Mouse (Mus musculus) kidney, adult 9 months (tissue): ENCODE measurements around the gene Ptbp1.

Experiments used
- DNase-seq: peaks from one replicate; pipeline ENCODE4 v3.0.0; 2022

The Ptbp1 gene

DNA sequence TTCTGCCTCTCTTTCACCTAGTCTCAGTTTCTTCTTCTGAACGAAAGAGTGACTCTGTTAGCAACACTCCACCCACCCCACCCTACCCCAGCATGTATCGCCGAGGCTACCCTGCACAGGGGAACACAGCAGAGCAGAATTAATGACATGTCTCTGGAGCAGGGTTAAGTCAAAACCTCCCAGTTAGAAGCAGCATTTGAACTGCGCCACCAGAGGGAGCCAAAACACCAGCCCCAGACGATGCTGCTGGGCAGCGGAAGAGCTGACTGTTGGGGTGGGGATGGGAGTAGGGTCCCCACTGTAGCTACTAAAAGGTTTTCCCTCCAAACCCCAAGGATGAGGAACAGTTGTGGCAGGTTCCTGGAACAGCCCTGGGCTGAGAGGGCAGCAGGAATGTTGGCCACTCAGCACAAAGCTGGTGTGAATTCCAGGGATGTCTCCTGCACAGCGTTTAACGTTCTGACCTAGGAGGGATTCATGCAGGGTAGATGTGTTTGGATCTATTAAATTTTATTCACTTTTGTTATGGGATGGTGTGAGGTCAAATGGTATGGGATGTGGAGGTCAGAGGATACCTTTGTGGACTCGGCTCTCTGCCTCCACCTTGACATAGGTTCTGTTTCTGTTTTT lies 19.3 kb upstream of the Ptbp1 start:
- peak; percentile 73 for DNase-seq

- no peak for DNase-seq
These were observed 17.3 kb upstream of the Ptbp1 start for GRCm38 (mm10) chr10:79836918-79837317.

DNA sequence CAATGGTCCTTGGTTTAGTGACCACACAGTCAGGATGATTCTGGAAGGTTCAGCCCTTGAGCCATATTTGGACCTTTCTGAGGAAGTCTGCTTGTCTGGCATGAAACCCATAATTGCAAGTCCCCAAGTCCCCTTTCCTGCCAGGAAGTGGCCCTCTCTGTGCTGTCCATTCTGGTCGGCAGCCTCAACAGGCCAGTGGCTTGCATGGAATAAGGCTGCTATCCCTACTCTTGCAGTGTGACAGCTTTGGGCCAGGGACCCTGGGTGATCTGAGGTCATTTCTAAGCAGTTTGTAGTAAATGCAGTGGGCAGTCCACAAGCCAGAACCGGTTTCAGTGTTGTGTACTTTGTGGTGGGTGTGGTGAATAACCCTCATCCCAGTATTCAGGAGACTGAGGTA lies 16.1 kb upstream of the Ptbp1 start:
- DNase-seq: peak; percentile 34

GRCm38 (mm10) chr10:79840091-79840490 lies 14.1 kb upstream of the Ptbp1 start:
- DNase-seq: no peak

- DNase-seq: peak; percentile 81
These were observed 13.3 kb upstream of the Ptbp1 start for GRCm38 (mm10) chr10:79840644-79841551.

- DNase-seq: no peak
These were observed 11.9 kb upstream of the Ptbp1 start for GRCm38 (mm10) chr10:79842322-79842721.

- no peak for DNase-seq
These were observed 10.8 kb upstream of the Ptbp1 start for GRCm38 (mm10) chr10:79843476-79843875.

GRCm38 (mm10) chr10:79846553-79846952 lies 7.7 kb upstream of the Ptbp1 start:
- DNase-seq: no peak

DNA sequence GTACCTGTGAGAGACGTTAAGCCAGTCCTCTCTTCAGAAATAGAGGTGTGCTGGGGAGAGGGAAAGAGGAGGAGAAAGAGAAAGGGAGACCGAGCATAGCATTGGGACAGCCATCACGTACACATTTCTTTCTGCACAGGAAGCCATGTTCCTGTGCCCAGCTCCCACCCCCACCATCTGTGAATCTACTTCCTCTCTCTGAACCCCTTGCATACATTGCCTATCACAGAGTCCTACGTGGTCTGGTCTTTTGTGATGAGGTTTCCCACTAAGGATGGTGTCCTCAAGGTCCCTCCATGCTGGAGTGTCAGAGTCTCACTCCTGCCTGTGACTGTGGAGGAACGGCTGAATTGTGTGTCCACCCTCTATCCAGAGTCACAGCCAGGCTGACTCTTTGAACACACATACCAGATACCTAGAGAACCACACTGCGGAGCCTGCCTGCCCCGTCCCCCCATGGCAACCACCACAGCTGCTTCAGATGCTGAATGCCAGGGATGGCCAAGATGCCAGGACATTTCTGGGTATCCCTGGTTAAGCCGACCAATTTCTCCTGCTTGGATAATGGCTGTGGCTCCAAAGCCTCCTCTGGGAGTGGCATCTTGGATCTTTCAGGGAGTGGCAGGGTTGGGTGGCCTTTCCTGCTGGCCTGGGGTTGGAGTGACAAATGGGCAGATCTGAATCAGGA lies 4.1 kb upstream of the Ptbp1 start:
- DNase-seq: no peak

GRCm38 (mm10) chr10:79851653-79852052 lies 2.6 kb upstream of the Ptbp1 start:
- DNase-seq: no peak

DNA sequence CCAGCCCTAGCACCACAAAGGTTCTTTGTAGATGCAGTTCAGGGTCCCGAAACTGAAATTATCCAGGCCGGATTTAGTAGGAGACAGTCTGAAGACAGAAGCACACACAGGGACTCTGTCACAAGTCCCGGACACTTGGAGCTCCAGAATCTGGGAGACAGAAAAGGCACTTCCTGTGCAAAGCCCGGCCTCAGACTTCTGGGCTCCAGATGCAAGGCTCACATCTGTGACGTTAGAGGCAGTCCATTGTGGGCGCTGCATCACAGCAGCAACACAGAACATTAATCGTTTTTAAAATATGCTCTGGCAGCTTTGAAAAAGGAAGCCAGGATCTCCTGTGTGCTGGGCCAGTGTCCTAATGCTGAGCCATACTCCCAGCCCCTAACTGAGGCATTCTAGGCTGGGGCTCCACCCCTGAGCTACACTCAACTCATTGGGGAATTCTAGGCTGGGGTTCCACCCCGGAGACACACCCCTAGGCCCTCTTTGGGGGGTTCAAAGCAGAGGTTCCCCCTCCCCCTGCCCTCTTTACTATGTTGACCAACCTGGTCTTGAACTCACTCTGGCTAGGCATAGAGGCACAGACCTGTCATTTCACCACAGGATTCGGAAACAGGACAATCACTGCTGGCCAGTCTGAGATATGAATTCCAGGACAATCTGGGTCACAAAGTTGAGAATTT lies 2.0 kb upstream of the Ptbp1 start:
- peak; percentile 78 for DNase-seq

- DNase-seq: no peak
These were observed 1.4 kb upstream of the Ptbp1 start for GRCm38 (mm10) chr10:79852827-79853226.

DNA sequence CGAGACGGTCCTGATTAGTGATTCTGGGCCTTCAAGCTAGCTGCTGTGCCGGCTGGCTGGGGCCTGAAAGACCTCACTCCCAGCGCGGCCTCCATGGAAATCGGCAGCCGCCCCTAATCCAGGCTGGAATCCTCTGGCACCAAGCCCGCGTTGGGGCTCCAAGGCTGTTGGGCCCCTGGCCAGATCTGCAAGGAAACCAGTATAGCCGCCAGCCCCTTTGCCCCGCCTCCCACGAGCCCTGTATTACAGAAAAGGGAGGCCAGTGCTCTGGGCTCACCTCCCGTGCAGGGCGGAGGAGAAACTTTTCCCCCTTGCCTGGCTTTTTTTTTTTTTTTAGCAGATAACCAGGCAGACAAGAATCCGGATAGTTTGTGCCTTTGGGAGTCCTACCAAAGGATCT lies 835 bp upstream of the Ptbp1 start:
- peak; percentile 97 for DNase-seq

DNA sequence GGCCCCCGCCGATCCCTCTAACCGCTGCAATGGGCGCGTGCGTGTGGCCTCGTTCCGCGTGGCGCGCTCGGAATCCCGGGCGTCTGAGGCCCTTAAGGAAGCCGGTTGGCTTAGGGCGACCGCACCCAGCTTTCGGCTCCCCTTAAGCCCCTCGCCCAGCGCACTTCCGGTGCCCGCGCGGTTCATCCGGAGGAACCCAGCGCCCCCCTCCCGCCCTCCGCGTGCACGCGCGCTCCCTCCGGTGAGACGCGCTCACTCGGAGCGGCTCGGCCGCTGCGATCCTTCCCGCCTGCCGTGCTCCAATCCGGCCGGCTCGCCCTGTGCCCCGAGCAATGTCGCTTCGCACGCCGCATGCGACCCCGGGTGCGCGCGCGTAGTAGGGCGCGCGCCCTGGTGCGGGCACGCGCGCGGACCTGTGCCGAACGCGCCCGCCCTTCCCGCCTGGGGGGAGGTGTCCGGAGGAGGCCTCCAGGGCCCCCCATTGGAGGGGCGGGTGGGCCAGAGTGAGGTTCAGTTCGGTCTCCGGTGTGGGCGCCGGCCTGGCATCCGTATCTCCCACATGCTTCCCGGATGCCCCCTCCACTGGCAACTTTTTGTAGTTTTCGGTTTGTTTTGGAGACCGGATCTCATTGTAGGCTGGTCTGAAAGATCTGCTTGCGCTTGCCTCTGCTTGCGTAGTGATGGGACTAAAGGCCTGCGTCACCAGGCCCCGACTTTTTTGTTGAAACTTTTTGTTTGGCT lies 744 bp downstream of the Ptbp1 start:
- DNase-seq: peak; percentile 70

- DNase-seq: peak; percentile 96
These were observed 1.4 kb downstream of the Ptbp1 start for GRCm38 (mm10) chr10:79855558-79856184.

- peak; percentile 33 for DNase-seq
These were observed 2.1 kb downstream of the Ptbp1 start for GRCm38 (mm10) chr10:79856280-79856679.

- peak; percentile 25 for DNase-seq
These were observed 2.7 kb downstream of the Ptbp1 start for GRCm38 (mm10) chr10:79856704-79857451.

DNA sequence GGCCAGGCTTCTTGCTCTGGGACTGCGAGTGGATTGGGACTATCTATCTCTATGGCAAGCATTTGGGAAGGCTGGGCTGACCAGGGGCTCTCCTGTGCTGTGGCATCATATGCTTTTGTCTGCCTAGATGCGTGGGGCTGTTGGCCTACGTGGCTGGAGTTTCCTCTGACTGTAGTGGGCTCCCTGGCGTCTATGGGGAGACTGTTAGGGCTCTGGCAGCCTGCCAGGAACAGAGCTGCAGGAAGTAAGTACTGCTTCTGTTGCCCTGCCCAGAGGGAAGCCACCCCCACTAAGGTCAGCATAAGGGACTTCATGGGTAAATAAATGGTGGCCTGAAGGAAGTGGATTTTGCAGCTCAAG lies 3.2 kb downstream of the Ptbp1 start:
- peak; percentile 81 for DNase-seq

DNA sequence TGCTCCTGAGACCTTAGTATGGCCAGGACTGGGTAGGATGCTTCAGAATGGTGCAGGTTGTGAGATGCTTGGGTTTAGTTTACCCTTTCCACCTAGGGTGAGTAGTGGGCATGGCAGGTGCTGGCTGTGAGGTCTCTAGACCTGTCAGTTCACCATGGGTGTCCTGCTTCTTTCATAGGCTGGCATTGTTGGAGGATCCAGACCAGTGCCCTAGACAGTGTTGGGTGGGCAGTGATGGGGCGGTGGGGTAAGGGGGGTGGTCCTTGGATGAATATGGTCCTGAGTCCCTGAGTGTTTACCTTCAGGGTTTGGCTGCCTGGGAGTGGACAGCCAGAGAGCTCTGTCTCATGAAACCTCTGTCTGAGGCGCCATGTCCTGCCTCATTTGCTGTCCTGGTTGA lies 3.7 kb downstream of the Ptbp1 start:
- no peak for DNase-seq

GRCm38 (mm10) chr10:79858416-79859074 lies 4.3 kb downstream of the Ptbp1 start:
- peak; percentile 70 for DNase-seq

DNA sequence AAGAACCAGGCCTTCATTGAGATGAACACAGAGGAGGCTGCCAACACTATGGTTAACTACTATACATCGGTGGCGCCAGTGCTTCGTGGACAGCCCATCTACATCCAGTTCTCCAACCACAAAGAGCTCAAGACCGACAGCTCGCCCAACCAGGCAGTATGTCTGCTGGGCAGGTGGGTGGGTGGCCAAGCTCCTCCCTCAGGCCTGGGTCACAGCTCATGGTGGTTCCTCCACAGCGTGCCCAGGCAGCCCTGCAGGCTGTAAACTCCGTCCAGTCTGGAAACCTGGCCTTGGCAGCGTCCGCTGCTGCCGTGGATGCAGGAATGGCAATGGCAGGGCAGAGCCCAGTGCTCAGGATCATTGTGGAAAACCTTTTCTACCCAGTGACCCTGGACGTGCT lies 4.9 kb downstream of the Ptbp1 start:
- DNase-seq: no peak
